Comparison of ENCODE assay signal across 8 mouse cellular contexts in the genomic region with DNA sequence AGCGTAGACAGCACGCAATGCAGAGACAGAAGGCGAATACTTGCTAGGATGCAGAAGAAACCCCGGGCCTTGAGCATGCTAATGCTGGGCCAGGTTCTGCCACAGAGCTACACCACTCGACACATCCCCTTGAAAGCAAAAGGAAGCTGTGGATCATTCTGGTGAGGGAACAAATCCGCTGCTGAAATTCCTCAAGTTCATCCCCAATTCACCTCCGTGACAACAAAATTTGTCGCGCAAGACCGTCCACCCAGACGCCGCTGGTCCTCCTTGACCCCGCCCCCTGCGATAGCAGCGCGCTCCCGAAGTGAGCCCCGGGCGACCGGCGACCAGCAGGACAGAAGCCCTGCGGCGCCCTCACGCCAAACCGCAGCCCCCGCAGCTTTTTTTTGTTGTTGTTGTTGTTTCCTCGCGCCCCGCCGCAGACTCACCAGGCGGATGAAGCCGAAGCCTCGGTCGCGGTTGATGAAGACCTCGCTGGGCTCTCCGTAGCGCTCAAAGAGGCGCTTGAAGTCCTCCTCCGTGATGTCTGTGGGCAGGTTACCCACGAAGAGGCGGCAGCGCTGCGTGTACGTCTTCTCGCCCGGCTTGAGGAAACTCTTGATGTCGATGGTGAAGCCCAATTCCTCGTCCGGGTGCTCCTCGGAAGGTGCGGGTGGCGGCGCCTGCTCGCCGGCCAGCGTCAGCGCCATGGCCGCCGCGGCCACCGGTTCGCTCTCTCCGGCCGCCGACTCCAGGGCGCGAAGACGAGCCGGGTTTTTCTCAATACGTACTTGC. TPM values are rescaled to one million over a fixed set of nuclear protein-coding genes. Genes with fewer than 3 reads are reported as not detected.
DNase-seq lines count a peak whose midpoint lies in the region; ATAC-seq and TF ChIP-seq lines count a peak whose summit lies in the region.

No protein-coding gene starts in this region.

- under 1% methylated on average over 71 of the region's 71 CpGs for WGBS in heart, embryonic 12.5 days
- WGBS in kidney, postnatal 0 days: under 1% methylated on average over 71 of the region's 71 CpGs
- WGBS in liver, embryonic 11.5 days: under 1% methylated on average over 71 of the region's 71 CpGs

- H3K4me3 ChIP-seq in erythroblast, embryonic 14.5 days (replicated peaks): peak overlapping the region; percentile 100
- peak overlapping the region; percentile 89 for H3K4me3 ChIP-seq in heart, embryonic 12.5 days
- H3K4me3 ChIP-seq in kidney, postnatal 0 days (replicated peaks; ENCODE audit: low read depth, low read length): peak overlapping the region; percentile 80
- peak overlapping the region; percentile 99 for H3K4me3 ChIP-seq in liver, embryonic 11.5 days (ENCODE audit: low read depth, low read length)

- H3K9ac ChIP-seq in heart, embryonic 12.5 days: peak overlapping the region; percentile 92
- peak overlapping the region; percentile 92 for H3K9ac ChIP-seq in kidney, postnatal 0 days (ENCODE audit: low read depth, low read length)
- H3K9ac ChIP-seq in liver, embryonic 11.5 days (ENCODE audit: low read depth, low read length): peak overlapping the region; percentile 98

- H3K27ac ChIP-seq in heart, embryonic 12.5 days (ENCODE audit: poor library complexity, severe bottlenecking): peak overlapping the region; percentile 94
- peak overlapping the region; percentile 98 for H3K27ac ChIP-seq in kidney, postnatal 0 days
- peak overlapping the region; percentile 96 for H3K27ac ChIP-seq in liver, embryonic 11.5 days (ENCODE audit: low read depth, low read length)

- no peak for TF ChIP-seq CTCF in kidney, postnatal 0 days (IDR thresholded peaks at IDR 0.05; ENCODE audit: low read depth)

- H3K4me1 ChIP-seq in erythroblast, embryonic 14.5 days (ENCODE audit: control insufficient read depth): peaks cover 46% of the 10 kb centered on the region
- peaks cover 16% of the 10 kb centered on the region for H3K4me1 ChIP-seq in heart, embryonic 12.5 days (replicated peaks)
- H3K4me1 ChIP-seq in kidney, postnatal 0 days (replicated peaks; ENCODE audit: insufficient read depth, low read length): 0 out of 2 replicates have a peak, but pooled peaks cover 9% of the 10 kb centered on the region
- peaks cover 23% of the 10 kb centered on the region for H3K4me1 ChIP-seq in liver, embryonic 11.5 days (replicated peaks; ENCODE audit: control insufficient read depth, insufficient read depth, low read length)

- ATAC-seq in heart, embryonic 12.5 days (ENCODE audit: insufficient number of reproducible peaks, low FRiP score): peak; percentile 75
- peak; percentile 29 for ATAC-seq in kidney, postnatal 0 days (replicated peaks; ENCODE audit: low FRiP score, low read depth)
- peak; percentile 59 for ATAC-seq in liver, embryonic 11.5 days (replicated peaks; ENCODE audit: low FRiP score)

- no peaks in the 10 kb centered on the region for H3K27me3 ChIP-seq in erythroblast, embryonic 14.5 days (ENCODE audit: control insufficient read depth)
- no peaks in the 10 kb centered on the region for H3K27me3 ChIP-seq in heart, embryonic 12.5 days (replicated peaks)
- no peaks in the 10 kb centered on the region for H3K27me3 ChIP-seq in kidney, postnatal 0 days (ENCODE audit: insufficient read depth, low read length)
- no peaks in the 10 kb centered on the region for H3K27me3 ChIP-seq in liver, embryonic 11.5 days (replicated peaks; ENCODE audit: control insufficient read depth, insufficient read depth, low read length)
- no peaks in the 10 kb centered on the region for H3K27me3 ChIP-seq in splenic B cell, adult 2 months (ENCODE audit: control insufficient read depth, insufficient read depth, low read length, poor library complexity, severe bottlenecking)

- peak; percentile 61 for DNase-seq in CD4-positive helper T cell, adult 2 months (ENCODE audit: low read depth, low spot score)
- DNase-seq in brain, embryonic 18.5 days (ENCODE audit: low read depth, low spot score): peak; percentile 22
- peak; percentile 77 for DNase-seq in kidney, postnatal 0 days (ENCODE audit: low spot score)
- peak; percentile 79 for DNase-seq in liver, embryonic 11.5 days (ENCODE audit: low spot score)
- DNase-seq in naive thymus-derived CD4-positive, alpha-beta T cell, adult 2 months (ENCODE audit: low read depth): peak; percentile 60
- peak; percentile 52 for DNase-seq in splenic B cell, adult 2 months (ENCODE audit: low read depth, low spot score)

- no peaks in the 10 kb centered on the region for H3K9me3 ChIP-seq in erythroblast, embryonic 14.5 days (ENCODE audit: control insufficient read depth, low read length)
- no peaks in the 10 kb centered on the region for H3K9me3 ChIP-seq in heart, embryonic 12.5 days (replicated peaks)
- no peaks in the 10 kb centered on the region for H3K9me3 ChIP-seq in kidney, postnatal 0 days (replicated peaks; ENCODE audit: low read length)
- H3K9me3 ChIP-seq in liver, embryonic 11.5 days (ENCODE audit: control insufficient read depth, low read length): no peaks in the 10 kb centered on the region

- H3K4me2 ChIP-seq in heart, embryonic 12.5 days: peak overlapping the region; percentile 89
- H3K4me2 ChIP-seq in kidney, postnatal 0 days (ENCODE audit: low read length): peak overlapping the region; percentile 79
- peak overlapping the region; percentile 90 for H3K4me2 ChIP-seq in liver, embryonic 11.5 days

- H3K36me3 ChIP-seq in erythroblast, embryonic 14.5 days (ENCODE audit: control insufficient read depth): peaks cover 32% of the 10 kb centered on the region
- H3K36me3 ChIP-seq in heart, embryonic 12.5 days: no peaks in the 10 kb centered on the region
- H3K36me3 ChIP-seq in kidney, postnatal 0 days (ENCODE audit: insufficient read depth, low read length): no peaks in the 10 kb centered on the region
- peaks cover 3% of the 10 kb centered on the region; the same call in 1 of the 2 replicates for H3K36me3 ChIP-seq in liver, embryonic 11.5 days (ENCODE audit: control insufficient read depth, insufficient read depth, low read length)
- H3K36me3 ChIP-seq in splenic B cell, adult 2 months (ENCODE audit: control insufficient read depth, insufficient read depth, low read length, poor library complexity, severe bottlenecking): no peaks in the 10 kb centered on the region

RNA-seq across cellular contexts. Expression of a gene that starts 0.6 kb away (rescaled TPM):
- polyA plus RNA-seq in erythroblast, embryonic 14.5 days (2012): 0.62 and 0.70 TPM in 2 replicates
- polyA plus RNA-seq in heart, embryonic 12.5 days (2016; fragmentation: Nextera tagmentation; extraction: Ambion mirVana): 29.5 and 37.9 TPM in 2 replicates
- 23.1 and 24.4 TPM in 2 replicates for polyA plus RNA-seq in kidney, postnatal 0 days (2015; fragmentation: Nextera tagmentation; extraction: Ambion mirVana)
- 31.0 and 33.8 TPM in 2 replicates for polyA plus RNA-seq in liver, embryonic 11.5 days (2014; fragmentation: Nextera tagmentation; extraction: Ambion mirVana)

RNA-seq across cellular contexts. Expression of a gene that starts 34.0 kb away (rescaled TPM):
- 0.08 and 0.17 TPM in 2 replicates for polyA plus RNA-seq in erythroblast, embryonic 14.5 days (2012)
- polyA plus RNA-seq in heart, embryonic 12.5 days (2016; fragmentation: Nextera tagmentation; extraction: Ambion mirVana): 19.1 and 21.7 TPM in 2 replicates
- polyA plus RNA-seq in kidney, postnatal 0 days (2015; fragmentation: Nextera tagmentation; extraction: Ambion mirVana): 26.3 and 28.7 TPM in 2 replicates
- polyA plus RNA-seq in liver, embryonic 11.5 days (2014; fragmentation: Nextera tagmentation; extraction: Ambion mirVana): 15.2 and 15.6 TPM in 2 replicates

Comparison
In these comparisons a context has a peak if more than half of its experiments do, and no peak if none do; other contexts are left out.
1. Peak in every context shown above with its lines: DNase-seq, ATAC-seq, H3K4me3 ChIP-seq and H3K27ac ChIP-seq.
2. DNase-seq: peak in every context shown above with its lines; median percentile 79 in liver, embryonic 11.5 days; 77 in kidney, postnatal 0 days; 61 in CD4-positive helper T cell, adult 2 months; 60 in naive thymus-derived CD4-positive, alpha-beta T cell, adult 2 months; 52 in splenic B cell, adult 2 months; 22 in brain, embryonic 18.5 days.
3. RNA of a gene that starts 0.6 kb away (polyA plus RNA-seq): 31.0 to 33.8 TPM in liver, embryonic 11.5 days, 29.5 to 37.9 TPM in heart, embryonic 12.5 days and 23.1 to 24.4 TPM in kidney, postnatal 0 days; 0.62 to 0.70 TPM in erythroblast, embryonic 14.5 days; every median in the first group is over 10 times any median in the second.
4. RNA of a gene that starts 34.0 kb away (polyA plus RNA-seq): 26.3 to 28.7 TPM in kidney, postnatal 0 days, 19.1 to 21.7 TPM in heart, embryonic 12.5 days and 15.2 to 15.6 TPM in liver, embryonic 11.5 days; 0.08 to 0.17 TPM in erythroblast, embryonic 14.5 days; every median in the first group is over 10 times any median in the second.